Mouse (Mus musculus) erythroid progenitor cell, adult 5-6 weeks (primary cell): ENCODE data around the gene Olfr322. TPM values are rescaled to one million over a fixed set of nuclear protein-coding genes. Genes with fewer than 3 reads are reported as not detected.
"Not testable (repeated sequence)": the region's sequence is repeated elsewhere in the genome, so short reads cannot be mapped to it uniquely, and the experiment has no call there.

ENCODE experiments used
- ATAC-seq: replicated peaks from 2 replicates; pipeline ENCODE4 v1.8.0; 2016; ENCODE audit warnings: moderate number of reproducible peaks, mild to moderate bottlenecking, moderate TSS enrichment, inconsistent platforms; ENCODE audit not compliant: poor library complexity, low FRiP score, severe bottlenecking
- total RNA-seq, 2 experiments: library from RNA; stranded (forward) in 1 of 2; stranded (reverse) in 1 of 2; fragments of 150-400 nt in 1 of 2; fragments of 186-747, 209-891 nt in 1 of 2; gene quantifications; 2 replicates each; pipeline versions ENCODE4 v1.2.3 to v1.2.4; 2015 to 2017; ENCODE audit warnings: low replicate concordance in 2 of 2

Olfr322 gene
- total RNA-seq, 2 experiments from 2014 or later = 0.42 to 1.9 TPM

DNA sequence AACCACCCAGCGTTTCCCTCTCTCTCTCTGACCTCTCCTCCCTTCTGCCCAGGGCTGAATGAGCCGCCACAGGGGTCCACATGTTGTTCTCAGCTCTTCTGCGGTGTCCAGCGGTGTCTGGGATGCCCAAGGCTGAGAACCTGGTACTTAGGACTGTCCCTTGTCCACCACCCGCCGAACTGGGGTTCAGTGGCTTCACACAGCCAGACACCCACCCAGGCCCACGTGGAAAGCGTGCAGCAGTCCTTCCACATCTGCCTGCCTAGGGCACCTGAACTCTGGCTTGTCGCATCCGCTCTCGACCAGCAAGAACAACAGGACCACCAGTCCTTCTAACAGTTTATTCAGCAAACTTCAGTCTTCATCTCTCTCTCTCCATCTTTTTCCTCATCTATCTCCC is 50.5 kb downstream of the Olfr322 start:
- ATAC-seq = no peak

DNA sequence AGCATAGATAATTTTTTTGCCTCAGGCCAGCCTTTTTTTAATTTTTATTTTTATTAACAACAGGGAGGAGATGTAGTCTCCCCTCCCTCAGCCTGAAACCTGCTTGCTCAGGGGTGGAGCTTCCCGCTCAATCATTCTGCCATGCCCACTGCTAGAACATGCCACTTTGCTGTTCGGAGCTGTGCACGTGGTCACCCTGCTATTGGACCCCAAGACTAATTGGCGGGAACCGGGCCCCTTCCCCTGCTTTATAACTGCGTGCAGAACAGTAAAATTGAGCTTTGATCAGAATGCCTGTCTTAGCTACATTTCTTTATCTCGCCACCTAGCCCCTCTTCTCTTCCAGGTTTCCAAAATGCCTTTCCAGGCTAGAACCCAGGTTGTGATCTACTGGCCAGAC is 59.1 kb downstream of the Olfr322 start:
- not testable (repeated sequence) for ATAC-seq

Other genes starting within 250 kb of the Olfr322 start
- not detected in 2 replicates for gene 1810065E05Rik, start 237.7 kb upstream of the Olfr322 start, total RNA-seq (2015; ENCODE audit: low replicate concordance)
- not detected in 2 replicates for gene 1810065E05Rik, start 237.7 kb upstream of the Olfr322 start, total RNA-seq (2017; ENCODE audit: low replicate concordance)
- not detected in 2 replicates for gene Gm12253, start 226.2 kb upstream of the Olfr322 start, total RNA-seq (2015; ENCODE audit: low replicate concordance)
- not detected in 2 replicates for gene Gm12253, start 226.2 kb upstream of the Olfr322 start, total RNA-seq (2017; ENCODE audit: low replicate concordance)
- gene Lypd9, start 205.9 kb upstream of the Olfr322 start, total RNA-seq (2015; ENCODE audit: low replicate concordance) = not detected in 2 replicates
- gene Lypd9, start 205.9 kb upstream of the Olfr322 start, total RNA-seq (2017; ENCODE audit: low replicate concordance) = not detected in 2 replicates
- gene Olfr30, start 196.5 kb upstream of the Olfr322 start, total RNA-seq (2015; ENCODE audit: low replicate concordance) = not detected in 2 replicates
- not detected in 2 replicates for gene Olfr30, start 196.5 kb upstream of the Olfr322 start, total RNA-seq (2017; ENCODE audit: low replicate concordance)
- gene Olfr332, start 166.2 kb upstream of the Olfr322 start, total RNA-seq (2015; ENCODE audit: low replicate concordance) = not detected in 2 replicates
- not detected in 2 replicates for gene Olfr332, start 166.2 kb upstream of the Olfr322 start, total RNA-seq (2017; ENCODE audit: low replicate concordance)
- gene Olfr331, start 156.2 kb upstream of the Olfr322 start, total RNA-seq (2015; ENCODE audit: low replicate concordance) = not detected in 2 replicates
- gene Olfr331, start 156.2 kb upstream of the Olfr322 start, total RNA-seq (2017; ENCODE audit: low replicate concordance) = not detected in 2 replicates
- gene Olfr330, start 123.9 kb upstream of the Olfr322 start, total RNA-seq (2015; ENCODE audit: low replicate concordance) = not detected in 2 replicates
- not detected in 2 replicates for gene Olfr330, start 123.9 kb upstream of the Olfr322 start, total RNA-seq (2017; ENCODE audit: low replicate concordance)
- gene Olfr329-ps, start 112.4 kb upstream of the Olfr322 start, total RNA-seq (2015; ENCODE audit: low replicate concordance) = not detected in 2 replicates
- gene Olfr329-ps, start 112.4 kb upstream of the Olfr322 start, total RNA-seq (2017; ENCODE audit: low replicate concordance) = not detected in 2 replicates
- not detected in 2 replicates for gene Olfr328, start 103.1 kb upstream of the Olfr322 start, total RNA-seq (2015; ENCODE audit: low replicate concordance)
- gene Olfr328, start 103.1 kb upstream of the Olfr322 start, total RNA-seq (2017; ENCODE audit: low replicate concordance) = not detected in 2 replicates
- not detected in 2 replicates for gene Olfr224, start 88.2 kb upstream of the Olfr322 start, total RNA-seq (2015; ENCODE audit: low replicate concordance)
- not detected in 2 replicates for gene Olfr224, start 88.2 kb upstream of the Olfr322 start, total RNA-seq (2017; ENCODE audit: low replicate concordance)
- gene Olfr325, start 81.1 kb upstream of the Olfr322 start, total RNA-seq (2015; ENCODE audit: low replicate concordance) = not detected in 2 replicates
- not detected in 2 replicates for gene Olfr325, start 81.1 kb upstream of the Olfr322 start, total RNA-seq (2017; ENCODE audit: low replicate concordance)
- not detected in 2 replicates for gene Olfr324, start 63.7 kb upstream of the Olfr322 start, total RNA-seq (2015; ENCODE audit: low replicate concordance)
- gene Olfr324, start 63.7 kb upstream of the Olfr322 start, total RNA-seq (2017; ENCODE audit: low replicate concordance) = not detected in 2 replicates
- gene 2210407C18Rik, start 42.7 kb upstream of the Olfr322 start, total RNA-seq (2015; ENCODE audit: low replicate concordance) = not detected in 2 replicates
- not detected in 2 replicates for gene 2210407C18Rik, start 42.7 kb upstream of the Olfr322 start, total RNA-seq (2017; ENCODE audit: low replicate concordance)
- not detected in 2 replicates for gene Olfr323, start 28.3 kb upstream of the Olfr322 start, total RNA-seq (2015; ENCODE audit: low replicate concordance)
- gene Olfr323, start 28.3 kb upstream of the Olfr322 start, total RNA-seq (2017; ENCODE audit: low replicate concordance) = not detected in 2 replicates
- gene Trim58, start 18.3 kb upstream of the Olfr322 start, total RNA-seq (2015; ENCODE audit: low replicate concordance) = 56.9 and 65.4 TPM in 2 replicates
- gene Trim58, start 18.3 kb upstream of the Olfr322 start, total RNA-seq (2017; ENCODE audit: low replicate concordance) = 45.0 and 61.1 TPM in 2 replicates
- gene Olfr320, start 22.3 kb downstream of the Olfr322 start, total RNA-seq (2015; ENCODE audit: low replicate concordance) = not detected in 2 replicates
- gene Olfr320, start 22.3 kb downstream of the Olfr322 start, total RNA-seq (2017; ENCODE audit: low replicate concordance) = not detected in 2 replicates
- gene Olfr319, start 40.4 kb downstream of the Olfr322 start, total RNA-seq (2015; ENCODE audit: low replicate concordance) = not detected in 2 replicates
- not detected in 2 replicates for gene Olfr319, start 40.4 kb downstream of the Olfr322 start, total RNA-seq (2017; ENCODE audit: low replicate concordance)
- not detected in 2 replicates for gene Olfr318, start 65.2 kb downstream of the Olfr322 start, total RNA-seq (2015; ENCODE audit: low replicate concordance)
- not detected in 2 replicates for gene Olfr318, start 65.2 kb downstream of the Olfr322 start, total RNA-seq (2017; ENCODE audit: low replicate concordance)
- not detected in 2 replicates for gene Olfr317, start 80.4 kb downstream of the Olfr322 start, total RNA-seq (2015; ENCODE audit: low replicate concordance)
- not detected in 2 replicates for gene Olfr317, start 80.4 kb downstream of the Olfr322 start, total RNA-seq (2017; ENCODE audit: low replicate concordance)
- gene Olfr316, start 94.0 kb downstream of the Olfr322 start, total RNA-seq (2015; ENCODE audit: low replicate concordance) = not detected in 2 replicates
- gene Olfr316, start 94.0 kb downstream of the Olfr322 start, total RNA-seq (2017; ENCODE audit: low replicate concordance) = not detected in 2 replicates
- gene Olfr315, start 114.4 kb downstream of the Olfr322 start, total RNA-seq (2015; ENCODE audit: low replicate concordance) = not detected in 2 replicates
- not detected in 2 replicates for gene Olfr315, start 114.4 kb downstream of the Olfr322 start, total RNA-seq (2017; ENCODE audit: low replicate concordance)
- not detected in 2 replicates for gene Olfr314, start 124.2 kb downstream of the Olfr322 start, total RNA-seq (2015; ENCODE audit: low replicate concordance)
- gene Olfr314, start 124.2 kb downstream of the Olfr322 start, total RNA-seq (2017; ENCODE audit: low replicate concordance) = not detected in 2 replicates
- gene Fam183b, start 143.2 kb downstream of the Olfr322 start, total RNA-seq (2015; ENCODE audit: low replicate concordance) = not detected in 2 replicates
- not detected in 2 replicates for gene Fam183b, start 143.2 kb downstream of the Olfr322 start, total RNA-seq (2017; ENCODE audit: low replicate concordance)
- gene Olfr313, start 156.2 kb downstream of the Olfr322 start, total RNA-seq (2015; ENCODE audit: low replicate concordance) = not detected in 2 replicates
- not detected in 2 replicates for gene Olfr313, start 156.2 kb downstream of the Olfr322 start, total RNA-seq (2017; ENCODE audit: low replicate concordance)
- not detected in 2 replicates for gene Olfr312, start 170.5 kb downstream of the Olfr322 start, total RNA-seq (2015; ENCODE audit: low replicate concordance)
- gene Olfr312, start 170.5 kb downstream of the Olfr322 start, total RNA-seq (2017; ENCODE audit: low replicate concordance) = not detected in 2 replicates
- gene Olfr311, start 180.5 kb downstream of the Olfr322 start, total RNA-seq (2015; ENCODE audit: low replicate concordance) = not detected in 2 replicates
- gene Olfr311, start 180.5 kb downstream of the Olfr322 start, total RNA-seq (2017; ENCODE audit: low replicate concordance) = not detected in 2 replicates
- 11.5 and 13.4 TPM in 2 replicates for gene Gm12258, start 188.4 kb downstream of the Olfr322 start, total RNA-seq (2015; ENCODE audit: low replicate concordance)
- gene Gm12258, start 188.4 kb downstream of the Olfr322 start, total RNA-seq (2017; ENCODE audit: low replicate concordance) = 11.0 and 32.9 TPM in 2 replicates
- gene 2810021J22Rik, start 208.4 kb downstream of the Olfr322 start, total RNA-seq (2015; ENCODE audit: low replicate concordance) = 4.3 and 11.3 TPM in 2 replicates
- 2.7 and 3.9 TPM in 2 replicates for gene 2810021J22Rik, start 208.4 kb downstream of the Olfr322 start, total RNA-seq (2017; ENCODE audit: low replicate concordance)
- gene Zfp39, start 245.4 kb downstream of the Olfr322 start, total RNA-seq (2015; ENCODE audit: low replicate concordance) = 79.2 and 83.3 TPM in 2 replicates
- gene Zfp39, start 245.4 kb downstream of the Olfr322 start, total RNA-seq (2017; ENCODE audit: low replicate concordance) = 44.4 and 49.4 TPM in 2 replicates